Mouse (Mus musculus): Measurements from ENCODE around the gene Depdc1b.

DNA sequence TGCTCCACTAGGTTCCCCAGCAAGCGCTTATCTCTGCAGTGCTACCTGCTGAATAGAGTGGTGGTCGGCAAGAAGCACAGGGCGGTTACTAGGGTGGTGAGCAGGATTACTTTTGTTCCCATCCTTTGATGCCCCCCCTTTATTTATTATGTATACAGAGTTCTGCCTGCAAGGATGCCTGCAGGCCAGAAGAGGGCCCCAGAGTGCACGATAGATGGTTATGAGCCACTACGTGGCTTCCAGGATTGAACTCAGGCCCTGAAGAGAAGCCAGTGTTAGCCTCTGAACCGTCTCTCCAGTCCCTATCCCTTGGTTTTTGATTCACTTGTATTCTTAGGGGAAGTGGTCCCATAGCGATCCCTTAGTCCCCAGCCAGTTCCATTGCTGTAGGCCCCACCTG, 25.5 kb downstream of the Depdc1b start:
- no peak for TF ChIP-seq CHD2 (IDR thresholded peaks at IDR 0.05; ENCODE audit: low read length)
- TF ChIP-seq SMC3 (IDR thresholded peaks at IDR 0.05; ENCODE audit: low read depth, low read length): peak; percentile 44
- TF ChIP-seq POLR2A (IDR thresholded peaks at IDR 0.05; ENCODE audit: control insufficient read depth in 1 of 2, insufficient read depth in 1 of 2, low read depth in 1 of 2, low read length in 2 of 2, poor library complexity in 1 of 2): no peak

Measured in MEL (cell line).